Mouse (Mus musculus) stomach, postnatal 0 days (tissue): Measurements from ENCODE around the gene Gm10322.

Source experiments
- CTCF ChIP-seq: IDR thresholded peaks from 2 replicates; pipeline ENCODE4 v1.5.1; 2016; ENCODE audit warnings: antibody characterized with exemption, low read depth, mild to moderate bottlenecking, moderate library complexity
- EP300 ChIP-seq: optimal IDR thresholded peaks from 2 replicates; pipeline ENCODE3; 2016; ENCODE audit warnings: antibody characterized with exemption

GRCm38 (mm10) chr10:59628641-59629505 is 13.0 kb downstream of the Gm10322 start:
- TF ChIP-seq EP300 (no peak), CTCF (no peak)
